Mouse (Mus musculus) kidney, embryonic 14.5 days (tissue): ENCODE data around the gene Tex2. TPM values are rescaled to one million over a fixed set of nuclear protein-coding genes. Genes with fewer than 3 reads are reported as not detected.
A peak's percentile ranks its signal among the peaks of the same experiment; 100 is the strongest.

Source experiments
- ATAC-seq: fragments of 200-750 bp; cut with Nextera tagmentation; 2 replicates; pipeline ENCODE4 v1.8.0; 2017; ENCODE audit warnings: moderate number of reproducible peaks, mild to moderate bottlenecking, moderate TSS enrichment, moderate library complexity; ENCODE audit not compliant: low FRiP score, low TSS enrichment
- H3K27ac ChIP-seq: fragments of 300-500 bp; sonication (generic); 2 replicates; pipeline ENCODE4 v1.5.1; 2014; ENCODE audit warnings: low read depth, mild to moderate bottlenecking, low read length, moderate library complexity, mixed read lengths
- H3K27me3 ChIP-seq: fragments of 300-500 bp; sonication (generic); 2 replicates; pipeline ENCODE4 v1.6.1; 2014; ENCODE audit warnings: mild to moderate bottlenecking, low read length; ENCODE audit not compliant: control insufficient read depth, insufficient read depth
- H3K36me3 ChIP-seq: fragments of 300-500 bp; sonication (generic); 2 replicates; pipeline ENCODE4 v1.6.1; 2014; ENCODE audit warnings: low read length, mixed read lengths; ENCODE audit not compliant: control insufficient read depth, insufficient read depth
- H3K4me1 ChIP-seq: fragments of 300-500 bp; sonication (generic); 2 replicates; pipeline ENCODE4 v1.6.1; 2014; ENCODE audit warnings: low read length, mixed read lengths; ENCODE audit not compliant: control insufficient read depth, insufficient read depth
- H3K4me2 ChIP-seq: fragments of 300-500 bp; sonication (generic); replicated peaks from 2 replicates; pipeline ENCODE4 v1.6.1; 2014; ENCODE audit warnings: low read depth, mild to moderate bottlenecking, low read length
- H3K4me3 ChIP-seq: fragments of 300-500 bp; sonication (generic); 2 replicates; pipeline ENCODE4 v1.5.1; 2014; ENCODE audit warnings: mild to moderate bottlenecking, low read length
- H3K9ac ChIP-seq: fragments of 300-500 bp; sonication (generic); 2 replicates; pipeline ENCODE4 v1.6.1; 2014; ENCODE audit warnings: low read depth, mild to moderate bottlenecking, low read length, moderate library complexity
- H3K9me3 ChIP-seq: fragments of 300-500 bp; sonication (generic); 2 replicates; pipeline ENCODE4 v1.6.1; 2016; ENCODE audit warnings: low read length; ENCODE audit not compliant: control insufficient read depth
- WGBS: fragments of 180-500 bp; shearing (Covaris S2); extraction: QIAGEN DNeasy Blood & Tissue Kit; methylation state at CpG from one replicate; pipeline ENCODE4 v1.1.7; 2014; 5-methylcytosine and 5-hydroxymethylcytosine counted together
- polyA plus RNA-seq: library from polyadenylated mRNA; unstranded; fragments of >200 nt; fragmentation: Nextera tagmentation; extraction: Ambion mirVana; gene quantifications from 2 replicates; pipeline ENCODE4 v1.2.1, GENCODE M21; 2014

Gene Tex2
- polyA plus RNA-seq, 1 experiment from 2014 or later: 9.7 TPM

DNA sequence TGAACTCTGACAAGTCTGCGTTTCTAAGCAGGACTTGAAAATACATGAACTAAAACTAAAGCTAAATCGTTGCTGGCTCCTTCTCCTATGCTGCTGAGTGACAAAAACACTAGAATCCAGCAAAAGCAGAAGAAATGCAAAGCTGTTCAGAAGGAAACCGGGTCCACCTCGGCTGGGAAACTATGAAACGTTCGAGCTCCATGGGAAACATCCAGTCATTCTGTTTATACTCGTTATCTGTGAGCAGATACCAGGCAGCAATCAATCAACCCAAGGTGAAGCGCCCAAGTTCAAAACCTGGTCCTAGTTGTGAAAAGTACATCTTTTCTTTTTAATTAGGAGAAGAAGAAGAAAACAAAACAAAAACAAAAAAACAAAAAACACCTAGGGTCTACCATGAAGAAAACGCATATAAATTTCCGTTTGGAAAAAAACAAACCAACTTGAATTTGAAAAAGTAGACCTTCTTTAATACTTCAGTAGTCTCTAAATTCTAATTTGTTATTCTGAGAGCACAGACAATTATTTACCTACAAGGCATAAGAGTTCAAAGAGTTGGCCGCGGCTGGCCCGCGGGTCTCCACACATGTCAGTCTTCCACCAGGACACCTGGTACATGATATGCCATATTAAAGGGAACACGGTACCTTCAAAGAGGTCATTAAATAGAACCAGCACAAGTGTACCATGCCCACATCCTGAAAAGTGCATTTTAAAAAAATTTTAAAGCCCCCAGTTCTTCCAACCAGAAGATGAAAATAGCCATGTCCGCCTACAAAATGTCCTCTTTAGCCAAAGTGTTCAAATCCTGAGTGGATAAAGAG lies 127.0 kb downstream of the Tex2 start:
- peak overlapping the region; percentile 87 for H3K4me2 ChIP-seq
- peak overlapping the region; percentile 94 for H3K4me3 ChIP-seq
- H3K27me3 ChIP-seq: no peaks in the 10 kb centered on the region
- peaks cover 7% of the 10 kb centered on the region; the same call in 1 of the 2 replicates for H3K4me1 ChIP-seq
- no peaks in the 10 kb centered on the region for H3K9me3 ChIP-seq
- H3K27ac ChIP-seq: no peak overlapping the region
- 34% methylated on average over 16 of the region's 16 CpGs for WGBS
- H3K9ac ChIP-seq: peak overlapping the region; percentile 82
- no peaks in the 10 kb centered on the region for H3K36me3 ChIP-seq
- no peak for ATAC-seq

DNA sequence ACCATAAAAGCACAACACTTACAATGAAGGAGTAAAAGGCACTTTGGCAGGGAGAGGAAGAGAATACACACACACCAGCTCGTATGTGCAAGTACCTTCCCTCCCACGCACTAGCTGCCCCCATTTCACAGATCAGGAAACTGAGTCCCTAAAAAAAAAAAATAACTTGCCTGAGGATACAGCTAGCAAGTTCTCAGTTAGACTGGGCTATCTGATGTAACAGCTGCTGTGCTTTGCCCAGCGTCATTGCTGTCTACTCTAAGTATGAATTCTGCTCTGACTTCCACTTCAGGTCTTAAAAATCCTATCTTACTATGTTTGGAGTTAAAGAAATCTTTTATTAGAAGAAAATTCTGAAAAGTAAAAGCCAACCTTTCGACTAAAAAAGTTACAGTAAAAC lies 127.6 kb downstream of the Tex2 start:
- H3K4me1 ChIP-seq: peaks cover 7% of the 10 kb centered on the region; the same call in 1 of the 2 replicates
- H3K27me3 ChIP-seq: no peaks in the 10 kb centered on the region
- H3K9me3 ChIP-seq: no peaks in the 10 kb centered on the region
- ATAC-seq: no peak
- no peak overlapping the region for H3K4me2 ChIP-seq
- H3K9ac ChIP-seq: no peak overlapping the region
- no peaks in the 10 kb centered on the region for H3K36me3 ChIP-seq
- 79% methylated on average over 4 of the region's 4 CpGs for WGBS
- H3K27ac ChIP-seq: no peak overlapping the region
- H3K4me3 ChIP-seq: peak overlapping the region; percentile 1; the same call in 1 of the 2 replicates

DNA sequence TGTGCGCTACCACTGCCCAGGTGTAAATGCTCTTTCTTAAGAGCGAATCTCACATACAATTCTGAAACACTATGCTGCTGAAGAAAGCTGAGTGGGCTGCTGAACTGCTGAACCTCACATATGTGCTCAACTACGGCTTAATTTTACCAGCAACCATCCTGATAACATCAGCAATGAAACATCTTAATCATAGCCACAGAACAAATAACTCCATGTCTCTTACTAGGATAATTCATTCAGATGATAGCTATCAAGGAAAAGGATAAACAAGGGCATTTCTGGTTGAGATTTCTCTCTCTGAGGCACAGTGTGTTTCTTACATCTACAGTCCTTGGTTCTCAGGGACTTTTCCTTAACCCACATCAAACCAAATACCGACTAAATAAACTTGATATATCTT lies 128.3 kb downstream of the Tex2 start:
- H3K9me3 ChIP-seq: no peaks in the 10 kb centered on the region
- no peak for ATAC-seq

DNA sequence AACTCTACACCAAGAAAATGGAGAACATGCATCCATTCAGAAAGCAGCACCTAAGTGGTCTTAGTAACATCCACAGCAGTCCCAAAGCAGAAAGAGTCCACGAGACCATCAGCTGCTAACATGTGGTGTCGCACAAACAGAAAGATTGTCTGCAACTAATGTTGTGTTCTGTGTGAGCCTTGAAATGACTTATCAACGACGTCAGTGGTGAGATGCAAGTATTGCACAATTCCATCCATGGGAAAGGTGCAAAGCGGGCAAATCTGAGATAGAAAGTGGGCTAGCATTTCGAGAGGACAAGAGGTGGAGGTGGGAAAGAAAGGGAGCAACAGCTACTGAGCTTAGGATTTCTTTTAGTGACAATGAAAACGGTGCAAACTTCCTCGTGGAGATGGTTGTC lies 130.4 kb downstream of the Tex2 start:
- no peak for ATAC-seq
- 88% methylated on average over 8 of the region's 8 CpGs for WGBS
- Histone ChIP-seq H3K9me3 (no peaks in the 10 kb centered on the region), H3K9ac (no peak overlapping the region), H3K4me1 (peaks cover 6% of the 10 kb centered on the region; the same call in 1 of the 2 replicates), H3K4me3 (no peak overlapping the region), H3K36me3 (no peaks in the 10 kb centered on the region), H3K4me2 (no peak overlapping the region), H3K27ac (no peak overlapping the region), H3K27me3 (no peaks in the 10 kb centered on the region)

More for the DNA sequence above, 128.3 kb downstream of the Tex2 start:
- no peak overlapping the region for H3K4me3 ChIP-seq
- WGBS: 89% methylated on average over 4 of the region's 4 CpGs
- H3K9ac ChIP-seq: no peak overlapping the region
- no peaks in the 10 kb centered on the region for H3K36me3 ChIP-seq
- no peak overlapping the region for H3K27ac ChIP-seq
- H3K27me3 ChIP-seq: no peaks in the 10 kb centered on the region
- H3K4me1 ChIP-seq: peaks cover 7% of the 10 kb centered on the region; the same call in 1 of the 2 replicates
- H3K4me2 ChIP-seq: no peak overlapping the region

- WGBS: 25% methylated on average over 4 of the region's 4 CpGs
Observed at GRCm38 (mm10) chr11:106481651-106482050, 131.6 kb downstream of the Tex2 start.

DNA sequence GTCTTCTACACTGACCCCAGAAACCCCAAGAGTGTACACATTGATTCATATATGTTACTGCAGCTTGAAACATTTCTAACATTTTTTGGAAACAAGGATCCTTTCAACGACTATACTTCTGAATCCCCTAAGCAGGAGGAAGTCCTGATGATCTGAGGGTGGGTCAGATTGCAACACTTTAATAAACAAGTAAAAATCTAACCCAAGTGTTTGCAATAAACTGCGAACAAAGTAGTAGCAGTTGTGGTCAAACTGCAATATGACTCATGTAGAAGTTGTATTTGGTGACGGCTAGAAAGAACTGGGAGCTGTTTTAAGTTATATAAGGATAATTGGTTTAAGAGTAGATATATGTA lies 132.7 kb downstream of the Tex2 start:
- Histone ChIP-seq H3K4me3 (no peak overlapping the region), H3K4me2 (no peak overlapping the region), H3K27me3 (no peaks in the 10 kb centered on the region), H3K4me1 (peaks cover 6% of the 10 kb centered on the region; the same call in 1 of the 2 replicates), H3K9me3 (no peaks in the 10 kb centered on the region), H3K27ac (no peak overlapping the region), H3K36me3 (no peaks in the 10 kb centered on the region), H3K9ac (no peak overlapping the region)
- no peak for ATAC-seq
- 86% methylated on average over 3 of the region's 3 CpGs for WGBS

More at GRCm38 (mm10) chr11:106481651-106482050, 131.6 kb downstream of the Tex2 start:
- Histone ChIP-seq H3K4me1 (peaks cover 6% of the 10 kb centered on the region; the same call in 1 of the 2 replicates), H3K27ac (no peak overlapping the region), H3K4me2 (no peak overlapping the region), H3K9me3 (no peaks in the 10 kb centered on the region), H3K9ac (no peak overlapping the region), H3K36me3 (no peaks in the 10 kb centered on the region), H3K4me3 (no peak overlapping the region), H3K27me3 (no peaks in the 10 kb centered on the region)
- no peak for ATAC-seq

DNA sequence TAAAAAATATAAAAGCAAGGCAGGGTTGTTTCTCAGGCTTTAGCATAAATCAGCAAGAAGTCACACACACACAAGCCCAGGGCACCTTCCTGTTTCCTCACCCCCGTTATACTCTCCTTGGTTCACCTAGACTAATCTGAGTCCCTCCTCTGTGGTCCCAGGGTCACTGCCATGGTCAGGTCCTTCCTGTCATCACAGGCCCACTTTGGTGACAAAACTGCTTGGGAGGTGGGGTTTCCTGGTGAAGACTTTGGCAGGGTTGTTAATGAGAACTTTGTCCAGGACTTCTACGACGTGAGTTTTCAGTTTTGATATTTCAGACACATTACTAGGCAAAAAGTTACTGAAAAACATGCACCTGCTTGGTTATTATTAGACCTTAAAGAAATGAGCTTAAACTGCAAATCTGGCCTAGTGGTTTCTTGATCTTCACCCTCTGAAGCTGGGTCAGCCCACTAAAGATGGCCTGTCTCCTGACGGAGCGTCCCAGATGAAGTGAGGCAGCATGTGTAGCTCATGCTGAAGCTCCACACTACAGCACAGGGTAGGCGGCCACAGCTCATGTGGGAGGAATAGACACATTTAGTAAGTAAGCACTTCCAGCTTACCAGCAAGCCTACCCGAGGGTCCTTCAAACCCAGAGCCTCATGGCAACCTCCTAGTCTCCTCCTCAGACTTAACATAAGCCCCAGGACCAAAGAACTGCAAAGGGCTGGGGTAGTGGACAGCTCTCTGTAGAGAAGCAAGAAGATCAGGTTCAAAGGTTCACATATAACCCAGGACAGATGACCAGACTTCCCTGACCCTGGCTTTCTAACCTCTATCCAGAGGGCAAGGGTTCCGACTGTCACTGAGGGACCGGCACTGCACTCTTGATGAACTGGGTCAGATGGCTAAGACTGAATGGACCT lies 133.3 kb downstream of the Tex2 start:
- Histone ChIP-seq H3K27me3 (no peaks in the 10 kb centered on the region), H3K27ac (no peak overlapping the region), H3K9ac (no peak overlapping the region), H3K4me3 (no peak overlapping the region), H3K4me2 (no peak overlapping the region), H3K9me3 (no peaks in the 10 kb centered on the region), H3K36me3 (no peaks in the 10 kb centered on the region), H3K4me1 (peaks cover 6% of the 10 kb centered on the region; the same call in 1 of the 2 replicates)
- ATAC-seq: no peak
- 74% methylated on average over 9 of the region's 9 CpGs for WGBS

- H3K4me3 ChIP-seq: no peak overlapping the region
- no peaks in the 10 kb centered on the region for H3K27me3 ChIP-seq
- H3K4me1 ChIP-seq: peaks cover 6% of the 10 kb centered on the region; the same call in 1 of the 2 replicates
- WGBS: 26% methylated on average over 1 of the region's 1 CpGs
- no peaks in the 10 kb centered on the region for H3K9me3 ChIP-seq
- no peaks in the 10 kb centered on the region for H3K36me3 ChIP-seq
- H3K27ac ChIP-seq: no peak overlapping the region
- no peak for ATAC-seq
- H3K9ac ChIP-seq: no peak overlapping the region
- H3K4me2 ChIP-seq: no peak overlapping the region
Observed at GRCm38 (mm10) chr11:106478745-106479144, 134.5 kb downstream of the Tex2 start.
